Comparison of ENCODE assay signal across 21 mouse cellular contexts in the genomic region with DNA sequence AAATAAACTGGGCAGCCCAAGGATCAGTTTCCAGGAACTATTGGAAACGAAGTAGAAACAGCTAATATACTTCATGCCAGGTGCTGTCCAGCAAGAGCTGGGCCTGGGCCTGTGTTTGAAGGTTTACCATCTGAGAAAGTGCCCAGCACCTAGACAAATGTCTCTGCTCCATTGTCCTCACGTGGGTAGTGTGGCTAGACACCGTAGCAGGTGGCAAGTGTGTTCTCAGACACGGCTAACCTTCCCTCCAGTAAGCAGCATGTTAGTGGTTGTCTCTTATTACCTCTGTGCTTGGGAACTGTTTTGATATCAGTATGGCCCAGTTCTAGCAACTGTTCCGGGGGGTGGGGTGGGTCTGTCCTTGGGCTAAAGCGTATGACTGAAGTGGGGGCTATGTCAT.
A peak's percentile ranks its signal among the peaks of the same experiment; 100 is the strongest.
DNase-seq lines count a peak whose midpoint lies in the region; ATAC-seq and TF ChIP-seq lines count a peak whose summit lies in the region.
"Had no signal": no experiment of that assay in that cellular context is flagged by ENCODE, and none has a peak within 500 bp of the region (broad histone marks: within the 10 kb centered on the region; RNA-seq: fewer than 3 reads in every experiment).

No protein-coding gene starts in this region.

- H3ac ChIP-seq in myocyte (ENCODE audit: control insufficient read depth, insufficient read length) = no peak overlapping the region

- H3K36me3 ChIP-seq in embryonic facial prominence, embryonic 10.5 days (replicated peaks) = no peaks in the 10 kb centered on the region
- H3K36me3 ChIP-seq in myocyte (ENCODE audit: control insufficient read depth, insufficient read depth) = no peaks in the 10 kb centered on the region
- no peaks in the 10 kb centered on the region for H3K36me3 ChIP-seq in forebrain, embryonic 10.5 days (replicated peaks)
- H3K36me3 ChIP-seq: embryonic facial prominence, embryonic 12.5 days; forebrain, embryonic 12.5 days had no signal

- H3K79me2 ChIP-seq in myocyte (ENCODE audit: control insufficient read depth, insufficient read depth) = no peaks in the 10 kb centered on the region

- TF ChIP-seq POLR2A in myocyte (IDR thresholded peaks at IDR 0.05; ENCODE audit: insufficient read length, low read depth) = no peak

- no peaks in the 10 kb centered on the region for H3K27me3 ChIP-seq in embryonic facial prominence, embryonic 10.5 days (replicated peaks; ENCODE audit: low read depth, poor library complexity, severe bottlenecking)
- no peaks in the 10 kb centered on the region for H3K27me3 ChIP-seq in myocyte (ENCODE audit: control insufficient read depth, insufficient read depth, insufficient read length)
- H3K27me3 ChIP-seq in forebrain, embryonic 10.5 days (ENCODE audit: poor library complexity, severe bottlenecking) = peaks cover 26% of the 10 kb centered on the region
- H3K27me3 ChIP-seq: CH12.LX; embryonic facial prominence, embryonic 12.5 days; Patski had no signal

- no peak for DNase-seq in embryonic facial prominence, embryonic 10.5 days (ENCODE audit: low spot score)
- DNase-seq in adrenal gland, adult (ENCODE audit: inconsistent age in 2 of 2, low spot score in 1 of 2) = no peak
- DNase-seq in forebrain, embryonic 10.5 days (ENCODE audit: extremely low spot score, low spot score) = no peak
- DNase-seq: adrenal gland, adult 2 months; adrenal gland, postnatal 10 days; adrenal gland, postnatal 25 days; cerebellum, adult 11-12 months; cerebellum, adult 2 months; cerebellum, adult 9-10 months; embryo, embryonic 11 days had no signal

- whole genome bisulfite sequencing in embryonic facial prominence, embryonic 10.5 days = 72% methylated on average over 6 of the region's 6 CpGs
- 81% methylated on average over 6 of the region's 6 CpGs for WGBS in forebrain, embryonic 10.5 days

- ATAC-seq in megakaryocyte progenitor cell, adult 5-6 weeks (replicated peaks; ENCODE audit: poor library complexity) = 0 out of 2 replicates have a peak, but pooled peaks have one; percentile 15
- ATAC-seq: activated CD4-positive, CD25-positive, alpha-beta regulatory T cell, adult 4 months; CD4-positive, CD25-positive, alpha-beta regulatory T cell, adult 4 months; forebrain, embryonic 14.5 days; forebrain, embryonic 16.5 days; Patski had no signal

- H3K9me3 ChIP-seq in embryonic facial prominence, embryonic 10.5 days = no peaks in the 10 kb centered on the region
- no peaks in the 10 kb centered on the region for H3K9me3 ChIP-seq in forebrain, embryonic 10.5 days
- H3K9me3 ChIP-seq: embryonic facial prominence, embryonic 12.5 days; forebrain, embryonic 12.5 days; G1E had no signal

- H3K4me1 ChIP-seq in embryonic facial prominence, embryonic 10.5 days = peaks cover 44% of the 10 kb centered on the region
- peaks cover 54% of the 10 kb centered on the region for H3K4me1 ChIP-seq in forebrain, embryonic 10.5 days

- 0 out of 2 replicates have a peak overlapping the region, but pooled peaks have one; percentile 68 for H3K27ac ChIP-seq in embryonic facial prominence, embryonic 10.5 days (replicated peaks)
- H3K27ac ChIP-seq in forebrain, embryonic 10.5 days = no peak overlapping the region
- H3K27ac ChIP-seq: embryonic facial prominence, embryonic 12.5 days; forebrain, embryonic 12.5 days had no signal

- H3K4me3 ChIP-seq in embryonic facial prominence, embryonic 10.5 days = no peak overlapping the region
- no peak overlapping the region for H3K4me3 ChIP-seq in myocyte
- H3K4me3 ChIP-seq in forebrain, embryonic 10.5 days = no peak overlapping the region
- H3K4me3 ChIP-seq: embryonic facial prominence, embryonic 12.5 days; forebrain, embryonic 12.5 days had no signal

- H3K4me2 ChIP-seq in myocyte (ENCODE audit: low read depth) = no peak overlapping the region
- H3K4me2 ChIP-seq: embryonic facial prominence, embryonic 12.5 days; forebrain, embryonic 12.5 days had no signal

TF ChIP-seq in myocyte, 11 proteins besides CTCF, POLR2A, EP300 and RAD21:
- TF ChIP-seq TCF3 (IDR thresholded peaks at IDR 0.05; ENCODE audit: insufficient read length, low read depth) (no peak), SRF (IDR thresholded peaks at IDR 0.05; ENCODE audit: control insufficient read depth, insufficient read length, low read depth) (no peak), MYOD1 (IDR thresholded peaks at IDR 0.05; ENCODE audit: control insufficient read depth in 1 of 3, insufficient read length in 2 of 3, low read depth in 2 of 3) (peak in 2 of 3 experiments; percentile 73), TCF12 (IDR thresholded peaks at IDR 0.05; ENCODE audit: insufficient read depth, poor library complexity, severe bottlenecking) (peak; percentile 15), POLR2AphosphoS2 (IDR thresholded peaks at IDR 0.05; ENCODE audit: insufficient read length, low read depth) (no peak), MYOG (IDR thresholded peaks at IDR 0.05; ENCODE audit: control insufficient read depth in 1 of 3, insufficient read depth in 1 of 3, insufficient read length in 2 of 3, low read depth in 2 of 3) (peak in 2 of 3 experiments; percentile 48 to 81)
